Mouse (Mus musculus) testis, postnatal 10 days (tissue): Measurements from ENCODE around the gene Scn5a.

ENCODE experiments used
- DNase-seq: peaks from one replicate; pipeline ENCODE4 v3.0.0; 2021; ENCODE audit warnings: low spot score

Gene Scn5a

GRCm38 (mm10) chr9:119564803-119565202 is 14.0 kb downstream of the Scn5a start:
- no peak for DNase-seq

GRCm38 (mm10) chr9:119563617-119564016 is 15.2 kb downstream of the Scn5a start:
- DNase-seq, result no peak

- no peak for DNase-seq
These were observed 16.6 kb downstream of the Scn5a start for GRCm38 (mm10) chr9:119562256-119562655.

GRCm38 (mm10) chr9:119561746-119562145 is 17.1 kb downstream of the Scn5a start:
- no peak for DNase-seq

- no peak for DNase-seq
These were observed 19.1 kb downstream of the Scn5a start for GRCm38 (mm10) chr9:119559537-119560276.

GRCm38 (mm10) chr9:119558119-119558854 is 20.5 kb downstream of the Scn5a start:
- DNase-seq, result peak; percentile 77

GRCm38 (mm10) chr9:119556043-119556442 is 22.8 kb downstream of the Scn5a start:
- DNase-seq, result no peak

- DNase-seq, result no peak
These were observed 31.3 kb downstream of the Scn5a start for GRCm38 (mm10) chr9:119547528-119547927.

GRCm38 (mm10) chr9:119547128-119547527 is 31.7 kb downstream of the Scn5a start:
- no peak for DNase-seq

- DNase-seq, result no peak
These were observed 38.1 kb downstream of the Scn5a start for GRCm38 (mm10) chr9:119540726-119541125.

GRCm38 (mm10) chr9:119537823-119538222 is 41.0 kb downstream of the Scn5a start:
- DNase-seq, result no peak

- no peak for DNase-seq
These were observed 47.0 kb downstream of the Scn5a start for GRCm38 (mm10) chr9:119531684-119532417.

- DNase-seq, result no peak
These were observed 54.3 kb downstream of the Scn5a start for GRCm38 (mm10) chr9:119524511-119524910.

- no peak for DNase-seq
These were observed 55.5 kb downstream of the Scn5a start for GRCm38 (mm10) chr9:119523301-119523700.

GRCm38 (mm10) chr9:119519116-119519515 is 59.7 kb downstream of the Scn5a start:
- DNase-seq, result no peak

- no peak for DNase-seq
These were observed 60.6 kb downstream of the Scn5a start for GRCm38 (mm10) chr9:119518177-119518576.

GRCm38 (mm10) chr9:119517467-119517866 is 61.3 kb downstream of the Scn5a start:
- DNase-seq, result peak; percentile 64

GRCm38 (mm10) chr9:119516815-119517214 is 62.0 kb downstream of the Scn5a start:
- DNase-seq, result no peak

- DNase-seq, result no peak
These were observed 63.4 kb downstream of the Scn5a start for GRCm38 (mm10) chr9:119515454-119515853.

- DNase-seq, result no peak
These were observed 63.8 kb downstream of the Scn5a start for GRCm38 (mm10) chr9:119514986-119515385.

GRCm38 (mm10) chr9:119513816-119514215 is 65.0 kb downstream of the Scn5a start:
- no peak for DNase-seq

- DNase-seq, result no peak
These were observed 65.8 kb downstream of the Scn5a start for GRCm38 (mm10) chr9:119512993-119513392.

- DNase-seq, result no peak
These were observed 67.9 kb downstream of the Scn5a start for GRCm38 (mm10) chr9:119510902-119511301.
